Mouse (Mus musculus) kidney, postnatal 4 days (tissue): ENCODE measurements around the gene Igdcc3.
"Not testable (repeated sequence)": the region's sequence is repeated elsewhere in the genome, so short reads cannot be mapped to it uniquely, and the experiment has no call there.

ENCODE experiments used
- DNase-seq, 2 experiments: peaks; one replicate each; pipeline ENCODE4 v3.0.0; 2021; ENCODE audit warnings: mixed read lengths in 2 of 2

Igdcc3 gene

GRCm38 (mm10) chr9:65207041-65207815 is 66.2 kb downstream of the Igdcc3 start:
- DNase-seq = not testable (repeated sequence)

- DNase-seq = no peak
These were observed 67.5 kb downstream of the Igdcc3 start for GRCm38 (mm10) chr9:65208293-65209179.

- no peak for DNase-seq
These were observed 70.6 kb downstream of the Igdcc3 start for GRCm38 (mm10) chr9:65211598-65211997.

- DNase-seq = peak in 1 of 2 experiments; percentile 57
These were observed 73.4 kb downstream of the Igdcc3 start for GRCm38 (mm10) chr9:65214425-65214777.

- peak; percentile 93 to 96 for DNase-seq
These were observed 73.9 kb downstream of the Igdcc3 start for GRCm38 (mm10) chr9:65214778-65215493.

- peak in 1 of 2 experiments; percentile 65 for DNase-seq
These were observed 74.6 kb downstream of the Igdcc3 start for GRCm38 (mm10) chr9:65215494-65216126.

- no peak for DNase-seq
These were observed 76.0 kb downstream of the Igdcc3 start for GRCm38 (mm10) chr9:65216972-65217371.

- no peak for DNase-seq
These were observed 76.7 kb downstream of the Igdcc3 start for GRCm38 (mm10) chr9:65217661-65218060.

GRCm38 (mm10) chr9:65218916-65219315 is 77.9 kb downstream of the Igdcc3 start:
- DNase-seq = no peak

- DNase-seq = not testable (repeated sequence)
These were observed 79.4 kb downstream of the Igdcc3 start for GRCm38 (mm10) chr9:65220398-65220797.

GRCm38 (mm10) chr9:65223927-65224326 is 82.9 kb downstream of the Igdcc3 start:
- DNase-seq = no peak

- peak; percentile 53 to 58 for DNase-seq
These were observed 84.8 kb downstream of the Igdcc3 start for GRCm38 (mm10) chr9:65225795-65226194.

- DNase-seq = no peak
These were observed 89.3 kb downstream of the Igdcc3 start for GRCm38 (mm10) chr9:65230250-65230649.

GRCm38 (mm10) chr9:65231284-65231683 is 90.3 kb downstream of the Igdcc3 start:
- DNase-seq = no peak

GRCm38 (mm10) chr9:65233243-65233985 is 92.4 kb downstream of the Igdcc3 start:
- DNase-seq = no peak

- no peak for DNase-seq
These were observed 93.7 kb downstream of the Igdcc3 start for GRCm38 (mm10) chr9:65234734-65235133.
